Mouse (Mus musculus) embryonic facial prominence, embryonic 11.5 days (tissue): ENCODE results near the gene Rdh7. TPM values are rescaled to one million over a fixed set of nuclear protein-coding genes. Genes with fewer than 3 reads are reported as not detected.
"Not testable (repeated sequence)": the region's sequence is repeated elsewhere in the genome, so short reads cannot be mapped to it uniquely, and the experiment has no call there.

Source experiments
- ATAC-seq: fragments of 200-750 bp; cut with Nextera tagmentation; replicated peaks from 2 replicates; pipeline ENCODE4 v1.8.0; 2017; ENCODE audit warnings: low read depth; ENCODE audit not compliant: insufficient number of reproducible peaks, low FRiP score, low TSS enrichment
- DNase-seq: peaks from one replicate; pipeline ENCODE4 v3.0.0-alpha.2; 2015; ENCODE audit warnings: low spot score
- H3K27ac ChIP-seq: fragments of 300-500 bp; sonication (generic); replicated peaks from 2 replicates; pipeline ENCODE4 v1.5.1; 2014; ENCODE audit warnings: mild to moderate bottlenecking, low read depth, low read length, control low read depth
- H3K27me3 ChIP-seq: fragments of 300-500 bp; sonication (generic); 2 replicates; pipeline ENCODE4 v1.6.1; 2014; ENCODE audit warnings: mild to moderate bottlenecking, low read length, moderate library complexity, mixed read lengths; ENCODE audit not compliant: control insufficient read depth, insufficient read depth
- H3K36me3 ChIP-seq: fragments of 300-500 bp; sonication (generic); replicated peaks from 2 replicates; pipeline ENCODE4 v1.6.1; 2014; ENCODE audit warnings: low read depth, mild to moderate bottlenecking, low read length, moderate library complexity, mixed read lengths; ENCODE audit not compliant: control insufficient read depth, insufficient read depth
- H3K4me1 ChIP-seq: fragments of 300-500 bp; sonication (generic); 2 replicates; pipeline ENCODE4 v1.6.1; 2014; ENCODE audit warnings: low read length, mixed read lengths; ENCODE audit not compliant: control insufficient read depth, insufficient read depth
- H3K4me2 ChIP-seq: fragments of 300-500 bp; sonication (generic); 2 replicates; pipeline ENCODE4 v1.6.1; 2014; ENCODE audit warnings: low read depth, mild to moderate bottlenecking, control low read depth, low read length, moderate library complexity
- H3K4me3 ChIP-seq: fragments of 300-500 bp; sonication (generic); 2 replicates; pipeline ENCODE4 v1.5.1; 2014; ENCODE audit warnings: low read depth, low read length, control low read depth
- H3K9ac ChIP-seq: fragments of 300-500 bp; sonication (generic); replicated peaks from 2 replicates; pipeline ENCODE4 v1.6.1; 2014; ENCODE audit warnings: mild to moderate bottlenecking, control low read depth, low read length
- H3K9me3 ChIP-seq: fragments of 300-500 bp; sonication (generic); replicated peaks from 2 replicates; pipeline ENCODE4 v1.6.1; 2016; ENCODE audit warnings: mild to moderate bottlenecking, low read length, inconsistent platforms, mixed read lengths; ENCODE audit not compliant: control insufficient read depth
- WGBS: fragments of 180-500 bp; shearing (Covaris S2); extraction: QIAGEN DNeasy Blood & Tissue Kit; methylation state at CpG from one replicate; pipeline ENCODE4 v1.1.7; 2014; 5-methylcytosine and 5-hydroxymethylcytosine counted together
- polyA plus RNA-seq: library from polyadenylated mRNA; unstranded; fragments of >200 nt; fragmentation: Nextera tagmentation; extraction: Ambion mirVana; gene quantifications from 2 replicates; pipeline ENCODE4 v1.2.1, GENCODE M21; 2014

Rdh7 gene
- polyA plus RNA-seq, 1 experiment from 2014 or later, result not detected

- 80% methylated on average over 4 of the region's 4 CpGs for WGBS
- DNase-seq, result no peak
- no peak overlapping the region for H3K4me2 ChIP-seq
- H3K9me3 ChIP-seq, result no peaks in the 10 kb centered on the region
- H3K4me1 ChIP-seq, result no peaks in the 10 kb centered on the region
- ATAC-seq, result no peak
- no peaks in the 10 kb centered on the region for H3K36me3 ChIP-seq
- H3K27ac ChIP-seq, result no peak overlapping the region
- no peak overlapping the region for H3K9ac ChIP-seq
- no peak overlapping the region for H3K4me3 ChIP-seq
- no peaks in the 10 kb centered on the region for H3K27me3 ChIP-seq
Observed at GRCm38 (mm10) chr10:127901751-127902150, 13.1 kb upstream of the Rdh7 start.

GRCm38 (mm10) chr10:127899783-127900182 lies 11.2 kb upstream of the Rdh7 start:
- Histone ChIP-seq H3K9ac (no peak overlapping the region), H3K27me3 (no peaks in the 10 kb centered on the region), H3K36me3 (no peaks in the 10 kb centered on the region), H3K4me1 (no peaks in the 10 kb centered on the region), H3K27ac (no peak overlapping the region), H3K4me2 (no peak overlapping the region), H3K4me3 (no peak overlapping the region), H3K9me3 (no peaks in the 10 kb centered on the region)
- DNase-seq (no peak), ATAC-seq (no peak)
- whole genome bisulfite sequencing, result 73% methylated on average over 5 of the region's 5 CpGs

- H3K36me3 ChIP-seq, result no peaks in the 10 kb centered on the region
- no peak within 1 kb of the TSS for H3K27ac ChIP-seq
- no peak within 1 kb of the TSS for H3K4me3 ChIP-seq
- no peak within 1 kb of the TSS for H3K4me2 ChIP-seq
- H3K27me3 ChIP-seq, result no peaks in the 10 kb centered on the region
- H3K9me3 ChIP-seq, result no peaks in the 10 kb centered on the region
- no peaks in the 10 kb centered on the region for H3K4me1 ChIP-seq
- WGBS, result 83% methylated on average over 2 of the region's 2 CpGs
- no peak within 1 kb of the TSS for H3K9ac ChIP-seq
- no peak for ATAC-seq
- DNase-seq, result no peak
Observed at GRCm38 (mm10) chr10:127898218-127898617, 9.6 kb upstream of the Rdh7 start, which contains the start of gene Sdr9c7. Sdr9c7 (plus strand) TSS chr10:127898518.

GRCm38 (mm10) chr10:127897506-127897905 lies 8.9 kb upstream of the Rdh7 start:
- Histone ChIP-seq H3K36me3 (no peaks in the 10 kb centered on the region), H3K27ac (no peak overlapping the region), H3K4me3 (no peak overlapping the region), H3K9me3 (no peaks in the 10 kb centered on the region), H3K4me1 (no peaks in the 10 kb centered on the region), H3K27me3 (no peaks in the 10 kb centered on the region), H3K9ac (no peak overlapping the region), H3K4me2 (no peak overlapping the region)
- DNase-seq (no peak), ATAC-seq (no peak)
- WGBS, result 84% methylated on average over 3 of the region's 3 CpGs

GRCm38 (mm10) chr10:127896705-127897104 lies 8.1 kb upstream of the Rdh7 start:
- no peak overlapping the region for H3K4me3 ChIP-seq
- no peak for DNase-seq
- WGBS, result 68% methylated on average over 5 of the region's 5 CpGs

GRCm38 (mm10) chr10:127893163-127894022 lies 4.8 kb upstream of the Rdh7 start:
- not testable (repeated sequence) for H3K4me3 ChIP-seq, H3K36me3 ChIP-seq, H3K27ac ChIP-seq, H3K4me1 ChIP-seq, H3K9ac ChIP-seq, H3K9me3 ChIP-seq, H3K4me2 ChIP-seq, H3K27me3 ChIP-seq, DNase-seq, ATAC-seq
- WGBS, result 61% methylated on average over 5 of the region's 5 CpGs

More at GRCm38 (mm10) chr10:127896705-127897104, 8.1 kb upstream of the Rdh7 start:
- Histone ChIP-seq H3K9me3 (no peaks in the 10 kb centered on the region), H3K4me2 (no peak overlapping the region), H3K9ac (no peak overlapping the region), H3K27me3 (no peaks in the 10 kb centered on the region), H3K27ac (no peak overlapping the region), H3K36me3 (no peaks in the 10 kb centered on the region), H3K4me1 (no peaks in the 10 kb centered on the region)
- ATAC-seq, result no peak

- Histone ChIP-seq H3K9ac (no peak overlapping the region), H3K4me2 (no peak overlapping the region), H3K4me3 (no peak overlapping the region), H3K4me1 (no peaks in the 10 kb centered on the region), H3K36me3 (no peaks in the 10 kb centered on the region), H3K9me3 (no peaks in the 10 kb centered on the region), H3K27ac (no peak overlapping the region), H3K27me3 (no peaks in the 10 kb centered on the region)
- 90% methylated on average over 1 of the region's 1 CpGs for WGBS
- DNase-seq (no peak), ATAC-seq (no peak)
Observed at GRCm38 (mm10) chr10:127891481-127891880, 2.9 kb upstream of the Rdh7 start.

GRCm38 (mm10) chr10:127886971-127887370 lies 1.6 kb downstream of the Rdh7 start:
- H3K9ac ChIP-seq, result no peak overlapping the region
- WGBS, result 77% methylated on average over 4 of the region's 4 CpGs
- no peaks in the 10 kb centered on the region for H3K9me3 ChIP-seq
- no peak overlapping the region for H3K4me2 ChIP-seq
- ATAC-seq (no peak), DNase-seq (no peak)
- H3K4me1 ChIP-seq, result no peaks in the 10 kb centered on the region
- H3K27ac ChIP-seq, result no peak overlapping the region
- no peaks in the 10 kb centered on the region for H3K27me3 ChIP-seq
- no peaks in the 10 kb centered on the region for H3K36me3 ChIP-seq
- no peak overlapping the region for H3K4me3 ChIP-seq
